Comparison of ENCODE assay signal across 15 mouse cellular contexts in the genomic region with DNA sequence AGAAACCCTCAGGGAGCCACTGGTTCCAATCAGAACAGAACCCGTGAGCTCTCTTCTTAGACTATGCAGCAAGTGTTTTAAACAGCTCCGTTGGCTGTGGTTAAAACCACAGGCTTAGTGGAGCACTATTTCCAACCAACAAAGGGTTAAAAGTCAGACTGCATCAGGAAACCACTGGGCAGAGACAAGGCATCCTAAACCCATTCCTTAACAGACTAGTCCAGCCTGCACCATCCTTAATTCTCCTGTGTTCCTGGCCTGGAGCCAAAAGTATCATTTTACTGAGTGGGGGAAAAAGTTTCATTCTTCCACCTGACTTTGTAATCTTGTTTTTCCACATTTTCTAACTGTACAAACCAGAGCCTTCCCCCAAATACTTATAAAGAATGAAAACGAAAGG. TPM values are rescaled to one million over a fixed set of nuclear protein-coding genes. Genes with fewer than 3 reads are reported as not detected.
DNase-seq lines count a peak whose midpoint lies in the region; ATAC-seq and TF ChIP-seq lines count a peak whose summit lies in the region.
"Had no signal": no experiment of that assay in that cellular context is flagged by ENCODE, and none has a peak within 500 bp of the region (broad histone marks: within the 10 kb centered on the region; RNA-seq: fewer than 3 reads in every experiment).

No protein-coding gene starts in this region.

- H3K36me3 ChIP-seq in lung, embryonic 14.5 days (ENCODE audit: insufficient read depth), result no peaks in the 10 kb centered on the region
- H3K36me3 ChIP-seq: midbrain, embryonic 12.5 days had no signal

- no peaks in the 10 kb centered on the region for H3K4me1 ChIP-seq in lung, embryonic 14.5 days (ENCODE audit: insufficient read depth)
- H3K4me1 ChIP-seq: forebrain, embryonic 13.5 days; midbrain, embryonic 12.5 days had no signal

- H3K4me3 ChIP-seq in lung, embryonic 14.5 days (ENCODE audit: low read depth, low read length), result no peak overlapping the region
- H3K4me3 ChIP-seq: forebrain, embryonic 13.5 days; left cerebral cortex, adult 2 months; midbrain, embryonic 12.5 days had no signal

- DNase-seq in lung, embryonic 14.5 days, result peak; percentile 57
- no peak for DNase-seq in lung, postnatal 4 days
- DNase-seq in CD4-positive, CD25-positive, alpha-beta regulatory T cell, adult 2 months (ENCODE audit: low read depth, low spot score), result peak; percentile 52
- peak; percentile 33 for DNase-seq in NIH3T3 (ENCODE audit: low read depth)
- no peak for DNase-seq in right cerebral cortex, adult 2 months (ENCODE audit: low spot score in 2 of 2)
- no peak for DNase-seq in left cerebral cortex, adult 9 months (ENCODE audit: low spot score in 2 of 2)
- DNase-seq in c-Kit-positive CD71-positive TER-119-positive erythroid progenitor cells, embryonic 14.5 days (ENCODE audit: low spot score), result no peak
- DNase-seq: cerebellum, adult 18-20 months; gastrocnemius, postnatal 25 days; kidney, postnatal 4 days had no signal

- no peaks in the 10 kb centered on the region for H3K9me3 ChIP-seq in lung, embryonic 14.5 days (ENCODE audit: low read depth, low read length)
- H3K9me3 ChIP-seq: forebrain, embryonic 13.5 days; G1E; midbrain, embryonic 12.5 days had no signal

- no peak for TF ChIP-seq CTCF in lung, embryonic 14.5 days (IDR thresholded peaks at IDR 0.05; ENCODE audit: low read depth)

- H3K27me3 ChIP-seq in lung, embryonic 14.5 days (ENCODE audit: insufficient read depth, low read length), result no peaks in the 10 kb centered on the region
- H3K27me3 ChIP-seq: forebrain, embryonic 13.5 days; midbrain, embryonic 12.5 days had no signal

- no peak overlapping the region for H3K27ac ChIP-seq in lung, embryonic 14.5 days (ENCODE audit: low read depth)
- H3K27ac ChIP-seq: forebrain, embryonic 13.5 days; left cerebral cortex, adult 2 months; midbrain, embryonic 12.5 days had no signal

- 52% methylated on average over 3 of the region's 3 CpGs for WGBS in lung, embryonic 14.5 days

- H3K4me2 ChIP-seq in lung, embryonic 14.5 days, result peak overlapping the region; percentile 3; the same call in 1 of the 2 replicates
- H3K4me2 ChIP-seq: forebrain, embryonic 13.5 days; midbrain, embryonic 12.5 days had no signal

- no peak overlapping the region for H3K9ac ChIP-seq in lung, embryonic 14.5 days
- H3K9ac ChIP-seq: forebrain, embryonic 13.5 days; midbrain, embryonic 12.5 days had no signal

- ATAC-seq in lung, embryonic 14.5 days (ENCODE audit: insufficient read depth), result peak; percentile 68; the same call in 1 of the 2 replicates
- peak; percentile 36 for ATAC-seq in inflammation-experienced regulatory T-cells, adult 6 months
- ATAC-seq: forebrain, embryonic 13.5 days had no signal

RNA-seq across cellular contexts. Expression of gene Ikzf2, which starts 49.1 kb away (rescaled TPM):
- 2.9 and 3.4 TPM in 2 replicates for polyA plus RNA-seq in lung, embryonic 14.5 days (2014; fragmentation: Nextera tagmentation; extraction: Ambion mirVana)
- 100 to 1,000 TPM; 466 to 742 (median 572) TPM for polyA plus RNA-seq in inflammation-experienced regulatory T-cells, adult 6 months (2017; shearing (Covaris generic))

Comparison
In these comparisons a context has a peak if more than half of its experiments do, and no peak if none do; other contexts are left out.
1. DNase-seq: peak in lung, embryonic 14.5 days (single experiment), CD4-positive, CD25-positive, alpha-beta regulatory T cell, adult 2 months (single experiment) and NIH3T3 (single experiment); none in lung, postnatal 4 days (0 of 2), right cerebral cortex, adult 2 months (0 of 2), left cerebral cortex, adult 9 months (0 of 2) and c-Kit-positive CD71-positive TER-119-positive erythroid progenitor cells, embryonic 14.5 days (single experiment).
2. RNA of gene Ikzf2, which starts 49.1 kb away (polyA plus RNA-seq): 466 to 742 TPM in inflammation-experienced regulatory T-cells, adult 6 months; 2.9 to 3.4 TPM in lung, embryonic 14.5 days; every median in the first group is over 100 times any median in the second.